Mouse (Mus musculus) ovary, postnatal 14 days (tissue): ENCODE results near the gene Antxrl.

ENCODE experiments used
- DNase-seq: peaks from one replicate; pipeline ENCODE4 v3.0.0; 2022; ENCODE audit warnings: low spot score

Antxrl gene

GRCm38 (mm10) chr14:34052516-34052915, at the start of gene Antxrl:
Gene Antxrl, plus strand, starts transcription at chr14:34052707.
- DNase-seq: no peak

GRCm38 (mm10) chr14:34015063-34015462, 37.4 kb upstream of the Antxrl start, which contains the start of gene Gm30083:
Gene Gm30083, minus strand, starts transcription at chr14:34015182.
- DNase-seq: no peak

DNA sequence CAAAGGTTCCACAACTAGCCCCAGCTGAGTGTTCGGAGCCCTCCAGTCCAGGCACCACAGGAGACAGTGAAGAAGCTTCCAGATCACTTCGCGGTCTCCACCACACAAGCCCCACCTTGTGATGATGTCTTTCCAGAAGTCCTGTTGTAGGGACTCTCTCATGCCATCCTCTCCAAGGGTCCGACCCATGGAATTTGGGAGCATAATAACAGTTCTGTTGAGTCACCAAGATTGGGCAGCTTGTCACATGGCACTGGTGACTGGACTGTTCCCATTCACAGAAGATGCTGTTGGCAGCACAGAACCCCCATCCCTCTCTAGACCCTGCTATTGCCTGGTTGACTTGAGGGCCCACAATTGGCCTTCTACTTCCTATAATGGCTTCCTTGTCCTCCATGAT, 36.1 kb upstream of the Antxrl start, which contains the start of gene Gm5460:
Gene Gm5460, plus strand, starts transcription at position 378 of the 400 bp plus-strand sequence.
- no peak for DNase-seq

DNA sequence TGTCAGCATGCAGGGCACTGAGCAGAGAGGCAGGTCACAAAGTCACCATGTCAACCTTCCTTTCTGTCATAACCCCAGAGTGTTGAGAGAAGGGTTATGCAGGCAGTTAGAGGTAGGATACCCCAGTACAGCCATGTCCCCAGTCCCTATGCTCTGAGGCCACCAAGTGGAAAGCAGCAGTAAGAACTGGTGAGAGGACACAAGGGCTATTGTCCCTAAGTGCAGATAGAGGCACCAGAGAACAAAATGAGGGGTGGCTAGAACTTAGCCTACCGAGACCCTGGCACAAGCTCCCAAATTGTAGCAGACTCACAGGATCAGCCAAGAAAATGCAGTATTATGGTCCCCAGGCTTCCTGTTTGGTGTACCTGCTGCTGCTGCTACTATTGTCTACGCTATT, 35.6 kb upstream of the Antxrl start:
- no peak for DNase-seq

DNA sequence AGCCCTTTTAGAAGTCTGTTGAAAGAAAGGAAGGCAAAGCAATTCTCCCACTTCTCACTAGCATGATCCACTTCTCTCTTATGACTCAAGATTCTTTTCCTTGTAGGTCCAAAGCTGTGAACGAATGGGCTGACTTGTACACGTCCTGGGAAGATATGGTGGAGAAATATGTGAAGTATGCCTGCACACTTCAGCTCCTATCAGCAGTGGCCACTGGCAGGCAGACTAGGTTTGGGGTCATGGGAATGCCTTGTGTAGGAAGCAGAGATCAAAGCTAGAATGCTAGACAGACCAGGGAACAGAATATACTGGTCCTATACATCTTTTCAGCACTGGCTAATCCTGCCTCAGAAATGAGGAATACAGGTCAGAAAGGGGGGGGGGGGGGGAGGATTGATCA, 25.8 kb upstream of the Antxrl start:
- DNase-seq: no peak

DNA sequence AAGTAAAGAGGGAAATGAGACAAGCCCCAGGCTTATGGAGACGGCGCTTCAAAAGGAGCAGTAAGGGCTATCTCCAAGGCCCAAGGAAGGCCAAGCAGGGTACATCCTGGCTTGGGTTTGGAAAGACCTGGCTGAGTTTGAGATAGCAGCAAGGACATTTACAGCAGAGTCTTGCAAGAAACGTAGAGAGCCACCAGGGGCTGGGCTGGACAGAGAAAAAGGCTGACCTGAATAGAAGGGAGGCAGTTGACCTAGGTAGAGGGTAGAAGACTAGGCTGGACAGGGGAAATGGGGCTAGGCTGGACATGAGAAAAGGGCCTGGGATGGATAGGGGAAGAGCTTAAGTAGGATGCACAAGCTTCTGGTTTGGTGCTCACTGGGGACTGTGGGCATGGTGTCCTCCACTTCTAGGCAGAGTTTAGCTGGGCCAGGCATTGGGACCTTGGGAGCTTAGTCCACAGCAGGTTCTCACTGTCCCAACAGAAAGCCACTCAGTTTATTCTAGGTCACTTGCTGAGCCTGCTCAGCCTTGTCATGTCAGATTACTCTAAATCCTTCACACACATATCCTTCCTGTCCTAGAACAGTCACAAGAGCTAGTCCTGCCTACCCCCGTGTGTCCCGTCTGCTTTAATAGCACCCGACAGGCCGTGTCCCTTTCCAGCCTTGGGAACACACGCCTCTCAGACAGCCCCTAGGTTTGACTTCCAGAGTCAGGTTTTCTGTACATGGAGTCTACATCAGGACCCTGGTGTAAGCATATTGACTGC, 18.5 kb upstream of the Antxrl start:
- no peak for DNase-seq

DNA sequence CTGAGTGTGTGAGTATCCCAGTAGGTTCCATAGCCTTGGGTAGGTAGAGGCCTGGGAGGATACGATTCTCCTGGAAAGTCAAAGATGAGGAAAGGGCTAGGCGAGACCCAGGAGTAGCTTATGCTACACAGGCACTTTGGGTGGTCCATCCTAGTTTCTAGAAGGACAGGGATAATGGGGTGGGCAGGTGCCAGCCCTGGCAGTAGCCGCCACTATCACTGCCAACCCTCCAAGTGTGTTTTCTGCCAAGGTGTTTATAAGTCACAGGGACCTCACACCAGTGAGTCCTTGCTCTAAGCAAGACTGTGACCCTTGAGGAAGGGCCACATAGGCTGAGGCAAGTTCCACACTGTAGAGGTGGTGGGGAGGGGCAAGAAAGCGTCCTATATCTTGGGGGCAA, 11.3 kb upstream of the Antxrl start:
- DNase-seq: no peak

DNA sequence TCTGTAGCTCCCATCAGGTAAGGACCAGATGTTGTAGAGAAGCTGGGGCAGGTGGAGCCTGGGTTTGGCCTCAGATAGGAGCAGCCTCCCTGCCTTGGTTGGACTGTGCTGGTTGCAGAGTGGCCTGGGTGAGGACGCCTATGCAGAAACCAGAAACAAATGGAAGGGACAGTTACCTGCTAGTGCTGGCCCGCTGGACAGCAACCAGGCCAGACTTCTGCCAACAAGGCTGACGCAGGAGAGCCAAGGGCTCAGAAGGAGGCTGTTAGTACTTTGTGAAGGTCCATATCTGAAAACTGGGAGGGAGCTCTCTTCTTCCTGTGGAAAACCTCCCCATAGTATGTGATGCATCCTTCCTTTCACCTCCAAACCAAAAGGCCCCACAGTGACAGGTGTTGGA, 9.2 kb upstream of the Antxrl start:
- DNase-seq: no peak

DNA sequence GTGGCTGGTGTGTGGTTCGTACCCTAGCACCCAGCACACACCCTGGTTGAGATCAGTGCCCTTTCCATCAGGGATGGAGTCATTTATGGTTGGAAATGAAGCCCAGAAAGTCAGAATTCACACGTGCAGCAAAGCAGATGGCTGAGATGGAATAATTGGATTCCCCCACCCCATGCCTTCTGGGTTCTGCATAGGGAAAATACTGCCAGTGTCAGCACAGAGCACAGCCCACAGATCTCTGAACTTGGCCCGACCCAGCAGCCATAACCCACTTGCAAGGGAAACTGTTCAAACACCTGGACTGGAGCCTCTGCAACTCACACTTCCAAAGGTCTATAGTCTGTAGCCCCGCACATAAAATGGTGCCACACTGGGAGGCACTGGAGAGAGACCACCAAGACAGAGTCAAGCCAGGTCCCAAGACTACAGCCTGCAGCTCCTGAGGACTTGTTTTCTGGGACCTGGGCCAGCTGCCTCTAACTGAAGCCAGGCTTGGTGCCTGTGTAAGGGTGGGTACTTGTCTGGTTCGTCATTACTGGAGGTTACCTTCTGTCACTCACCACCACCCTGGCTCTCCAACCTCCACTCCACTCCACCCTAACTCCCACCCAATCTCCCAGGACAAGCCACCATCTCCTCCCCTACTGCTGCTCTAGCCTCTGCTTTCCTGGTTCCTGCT, 2.3 kb upstream of the Antxrl start:
- no peak for DNase-seq

GRCm38 (mm10) chr14:34071665-34072064, 19.2 kb downstream of the Antxrl start:
- no peak for DNase-seq

DNA sequence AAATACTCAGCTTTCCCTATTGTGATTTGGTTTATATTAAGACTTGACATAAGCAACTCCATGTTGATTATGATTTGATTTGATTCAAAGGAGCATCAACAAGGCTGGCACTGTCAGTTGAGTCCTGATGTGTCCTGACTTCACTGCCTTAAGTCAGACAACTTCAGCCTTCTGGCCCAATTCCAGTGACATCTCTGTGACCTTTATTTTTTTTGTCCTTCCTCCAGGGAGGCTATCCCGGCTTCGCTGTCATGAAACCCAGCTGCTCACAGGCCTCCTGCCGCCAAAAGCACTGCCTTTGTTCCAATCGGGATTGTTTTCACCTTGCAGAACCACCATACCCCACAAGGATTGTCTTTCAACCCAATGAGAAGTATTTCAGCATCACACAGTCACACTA, 22.8 kb downstream of the Antxrl start:
- DNase-seq: no peak

- DNase-seq: no peak
Observed at GRCm38 (mm10) chr14:34077222-34077621, 24.7 kb downstream of the Antxrl start.

GRCm38 (mm10) chr14:34078293-34078692, 25.8 kb downstream of the Antxrl start:
- DNase-seq: no peak

- peak; percentile 61 for DNase-seq
Observed at GRCm38 (mm10) chr14:34080321-34080997, 28.0 kb downstream of the Antxrl start.

DNA sequence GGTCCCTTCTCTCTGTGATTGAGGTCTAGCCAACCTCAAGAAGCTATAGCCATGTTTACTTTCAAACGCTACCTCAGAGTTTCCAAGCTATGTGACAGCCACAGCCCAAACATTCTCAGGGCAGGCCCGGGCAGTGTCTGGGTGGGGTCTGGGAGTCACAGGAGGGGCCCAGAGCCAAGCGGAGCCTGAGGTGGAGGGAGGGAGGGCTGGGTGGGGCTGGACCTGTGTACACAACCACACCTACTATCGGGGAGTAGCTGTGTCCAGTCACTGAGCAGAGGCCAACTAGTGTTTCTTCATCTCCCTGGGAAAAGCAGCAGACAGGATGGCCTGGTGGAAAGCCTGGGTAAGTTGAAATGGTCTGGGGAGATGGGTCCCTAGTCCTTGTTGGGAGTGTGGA, 33.2 kb downstream of the Antxrl start, which contains the start of gene Anxa8:
Gene Anxa8, plus strand, starts transcription at position 251 of the 400 bp plus-strand sequence.
- no peak for DNase-seq

DNA sequence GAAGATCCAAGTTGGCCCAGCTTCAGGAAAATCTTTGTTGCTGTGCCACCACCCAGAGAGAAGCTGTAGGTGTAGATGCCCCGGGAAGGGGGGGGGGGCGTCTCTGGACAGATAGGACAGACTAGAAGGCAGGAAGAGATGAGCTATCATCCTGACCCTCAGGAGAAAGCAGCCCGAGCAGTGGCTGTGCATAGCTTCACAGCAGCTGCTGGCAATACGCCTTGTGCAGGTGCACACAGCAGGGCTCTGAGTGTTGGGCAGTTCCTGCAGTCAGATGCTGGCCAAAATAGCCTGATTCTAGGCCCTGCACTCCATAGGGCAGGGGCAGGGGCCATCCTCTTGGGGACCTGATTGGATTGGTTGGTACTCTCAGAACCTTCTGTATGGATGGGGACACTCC, 34.3 kb downstream of the Antxrl start:
- no peak for DNase-seq

DNA sequence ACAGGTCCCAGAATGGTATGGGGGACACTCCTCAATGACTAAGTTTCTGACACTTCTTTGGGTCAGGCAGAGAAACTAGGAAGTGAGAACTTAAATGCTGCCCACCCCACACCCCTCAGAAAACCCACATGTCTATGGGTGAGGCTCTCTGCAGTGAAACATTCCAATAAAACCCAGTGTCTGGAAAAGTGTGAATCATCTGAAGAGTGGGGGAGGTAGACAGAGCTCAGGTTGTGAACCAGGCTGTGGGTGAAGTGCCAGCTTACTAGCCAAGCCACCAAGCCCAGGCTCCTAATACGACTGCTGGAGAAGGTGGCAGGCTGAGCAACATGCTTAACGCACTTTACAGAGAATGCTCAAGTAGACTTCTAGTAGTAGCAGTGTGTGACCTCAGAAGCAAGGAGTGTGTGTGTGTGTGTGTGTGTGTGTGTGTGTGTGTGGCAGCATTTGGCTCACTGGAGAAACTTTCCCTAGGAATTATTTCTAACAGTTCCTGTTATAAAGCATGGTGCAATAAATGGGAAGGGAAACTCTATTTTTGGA, 35.4 kb downstream of the Antxrl start:
- DNase-seq: no peak

- DNase-seq: no peak
Observed at GRCm38 (mm10) chr14:34089796-34090195, 37.3 kb downstream of the Antxrl start.

- no peak for DNase-seq
Observed at GRCm38 (mm10) chr14:34091475-34091874, 39.0 kb downstream of the Antxrl start.

DNA sequence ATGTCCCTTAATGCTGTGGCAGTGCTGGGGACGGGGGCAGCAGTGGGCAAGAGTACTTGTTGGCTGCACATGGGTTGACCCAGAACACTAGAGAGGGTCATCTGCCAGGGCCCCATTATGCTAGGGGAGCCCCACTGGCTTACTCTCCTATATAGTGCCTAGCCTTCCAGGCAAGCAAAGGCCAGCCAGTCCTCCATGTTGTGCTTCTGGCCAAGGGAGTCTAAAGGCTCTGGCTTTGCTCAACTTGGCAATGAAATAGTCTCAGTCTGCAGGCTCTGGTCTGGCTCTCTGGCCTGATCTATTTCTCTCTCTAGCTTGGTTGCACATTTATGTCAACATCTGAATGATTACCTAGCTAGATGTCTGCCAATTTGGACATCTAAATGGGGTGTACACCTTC, 40.3 kb downstream of the Antxrl start:
- DNase-seq: no peak

DNA sequence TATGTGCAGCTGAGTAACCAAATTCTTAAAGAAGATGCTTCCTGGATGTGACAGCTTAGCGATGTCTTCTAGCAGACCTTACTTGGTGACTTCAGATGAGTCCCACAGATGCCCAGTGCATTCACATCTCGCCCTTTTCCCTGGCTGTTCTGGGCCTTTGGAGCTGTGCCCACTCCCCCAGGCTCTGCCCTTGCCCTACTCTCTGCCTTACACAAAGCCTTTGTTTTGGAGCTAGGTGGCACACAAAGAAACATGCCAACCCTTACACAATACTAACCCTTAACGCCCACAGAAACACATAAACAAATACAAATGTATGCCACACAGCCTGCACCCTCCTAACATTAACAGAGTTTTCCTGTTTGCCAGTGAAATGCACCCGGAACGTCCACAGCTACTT, 43.7 kb downstream of the Antxrl start:
- DNase-seq: no peak

- no peak for DNase-seq
Observed at GRCm38 (mm10) chr14:34102601-34103000, 50.1 kb downstream of the Antxrl start, which contains the start of gene A630023A22Rik. Gene A630023A22Rik, minus strand, starts transcription at chr14:34102754.
